Mouse (Mus musculus): ENCODE measurements around the gene Olfr486.
"Not testable (repeated sequence)": the region's sequence is repeated elsewhere in the genome, so short reads cannot be mapped to it uniquely, and the experiment has no call there.

The Olfr486 gene

GRCm38 (mm10) chr7:108172642-108173041, at the start of gene Olfr486:
Gene Olfr486 (minus strand): TSS chr7:108172742.
- DNase-seq (ENCODE audit: low spot score): not testable (repeated sequence)

- DNase-seq (ENCODE audit: low spot score): not testable (repeated sequence)
Observed at GRCm38 (mm10) chr7:108214536-108214935, 42.0 kb upstream of the Olfr486 start, which contains the start of gene Olfr487. Gene Olfr487 (minus strand): TSS chr7:108214636.

DNA sequence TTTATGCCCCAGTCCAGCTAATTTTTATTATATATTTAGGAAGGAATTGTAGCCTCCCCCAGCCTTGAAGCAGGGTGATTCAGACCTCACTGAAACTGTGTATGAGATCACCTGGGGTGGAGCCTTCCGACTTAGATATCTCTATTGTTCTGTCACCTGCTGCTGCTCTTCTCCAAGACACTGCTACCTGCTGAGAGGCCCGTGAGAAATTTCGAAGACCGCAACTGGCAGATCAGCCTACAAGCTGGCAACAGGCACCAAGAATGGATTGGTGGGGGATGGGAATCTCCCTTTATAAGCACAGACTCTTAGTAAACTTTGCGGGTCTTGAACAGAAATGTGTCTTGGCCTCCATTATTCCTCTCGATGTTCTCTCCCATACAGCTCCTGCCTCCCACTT, 24.4 kb upstream of the Olfr486 start:
- DNase-seq (ENCODE audit: low spot score): no peak

GRCm38 (mm10) chr7:108196337-108196736, 23.8 kb upstream of the Olfr486 start:
- not testable (repeated sequence) for DNase-seq (ENCODE audit: low spot score)

DNA sequence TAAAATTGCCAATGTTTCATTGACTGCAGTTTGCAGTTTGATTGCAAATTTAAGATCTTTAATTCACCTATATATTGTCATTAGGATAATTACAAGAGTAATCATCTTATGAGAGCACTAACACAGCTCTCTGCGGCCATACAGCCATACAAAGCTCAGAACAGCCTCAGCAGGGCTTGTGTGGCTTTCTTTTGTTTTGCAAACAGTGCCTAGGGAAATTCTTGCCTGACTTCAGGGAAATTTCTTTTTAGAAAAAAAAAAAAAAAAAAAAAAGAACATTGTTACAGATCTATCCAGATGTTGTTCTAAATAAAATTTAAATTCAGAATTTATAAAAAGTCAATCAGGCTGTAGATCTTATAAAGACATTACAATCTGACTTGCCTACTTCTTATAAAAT, 20.2 kb upstream of the Olfr486 start:
- not testable (repeated sequence) for DNase-seq (ENCODE audit: low spot score)

- DNase-seq (ENCODE audit: low spot score): not testable (repeated sequence)
Observed at GRCm38 (mm10) chr7:108191196-108191595, 18.7 kb upstream of the Olfr486 start.

DNA sequence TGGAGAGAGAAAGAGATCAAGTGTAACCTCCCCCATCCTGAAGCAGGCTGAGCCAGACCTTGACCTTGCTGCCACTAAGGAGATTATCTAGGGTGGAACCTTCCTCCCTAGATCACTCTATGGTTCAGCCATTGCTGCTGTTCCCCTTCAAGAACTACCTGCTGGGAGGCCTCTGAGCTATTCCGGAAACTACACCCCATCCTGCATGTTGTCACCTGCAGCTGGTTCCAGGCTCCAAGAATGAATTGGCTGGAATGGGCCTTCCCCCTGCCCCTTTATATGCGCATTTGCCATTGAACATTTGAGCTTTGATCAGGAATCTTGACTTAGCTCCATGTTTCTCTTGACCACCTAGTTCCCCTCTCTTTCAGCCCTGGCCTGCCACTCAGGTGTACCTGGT, 12.7 kb upstream of the Olfr486 start:
- not testable (repeated sequence) for DNase-seq (ENCODE audit: low spot score)

GRCm38 (mm10) chr7:108184401-108184800, 11.9 kb upstream of the Olfr486 start:
- DNase-seq (ENCODE audit: low spot score): not testable (repeated sequence)

DNA sequence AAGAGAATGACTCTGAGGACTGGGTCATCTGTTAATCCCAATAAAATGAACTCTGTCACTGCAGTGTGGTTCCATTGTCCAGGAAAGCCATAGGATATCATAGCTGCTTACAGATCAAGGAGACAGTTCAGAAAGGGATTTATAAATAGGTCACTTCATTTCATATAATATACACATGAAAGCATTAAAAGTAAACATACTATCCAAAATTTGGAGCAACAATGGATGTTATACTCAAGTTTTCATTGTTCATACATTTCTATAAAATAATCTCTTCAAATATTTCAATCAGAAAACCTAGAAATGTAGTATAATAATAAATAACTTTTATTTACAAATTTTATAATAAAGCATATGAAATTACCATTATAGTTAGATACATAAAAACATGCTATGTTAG, 12.8 kb downstream of the Olfr486 start, which contains the start of gene Olfr485:
Gene Olfr485, minus strand, starts transcription at position 101 of the 400 bp plus-strand sequence.
- no peak for DNase-seq (ENCODE audit: low spot score)

GRCm38 (mm10) chr7:108127349-108127748, 45.2 kb downstream of the Olfr486 start, which contains the start of gene Olfr484:
Gene Olfr484 (minus strand): TSS chr7:108127449.
- no peak for DNase-seq (ENCODE audit: low spot score)
